Mouse (Mus musculus) erythroblast, embryonic 14.5 days (primary cell): ENCODE results near the gene Hcn1.

Source experiments
- GATA1 ChIP-seq: IDR thresholded peaks from 2 replicates; pipeline ENCODE4 v1.6.1; 2012; ENCODE audit warnings: low read length, inconsistent platforms, mixed read lengths
- TAL1 ChIP-seq: IDR thresholded peaks from 3 replicates; pipeline ENCODE4 v1.6.1; 2012; ENCODE audit warnings: low read length, inconsistent platforms, mixed read lengths

DNA sequence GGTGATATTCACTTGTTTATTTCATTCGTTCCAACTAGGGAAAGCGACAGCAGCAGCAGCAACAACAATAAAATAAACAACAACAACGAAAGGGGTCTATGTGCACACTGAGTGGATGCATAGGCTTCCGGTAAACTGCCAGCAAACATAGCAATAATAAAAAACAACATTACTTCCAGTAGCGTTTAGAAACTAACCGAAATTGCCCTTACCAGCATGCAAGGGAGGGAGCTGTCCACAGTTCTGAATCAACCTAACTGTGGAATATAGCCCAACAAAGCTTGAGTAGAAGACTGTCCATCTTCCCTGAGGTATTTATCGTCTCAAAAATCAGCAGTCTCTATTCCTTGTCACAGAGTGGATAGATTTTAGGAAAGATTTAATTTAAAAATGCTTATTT is 2.0 kb downstream of the Hcn1 start:
- TF ChIP-seq GATA1 (no peak), TAL1 (no peak)
